Mouse (Mus musculus): ENCODE measurements around the gene Upk1b. TPM values are rescaled to one million over a fixed set of nuclear protein-coding genes. Genes with fewer than 3 reads are reported as not detected.
"Not testable (repeated sequence)": the region's sequence is repeated elsewhere in the genome, so short reads cannot be mapped to it uniquely, and the experiment has no call there.

Upk1b gene
- polyA plus RNA-seq (2015; fragmentation: Nextera tagmentation; extraction: Ambion mirVana): 4.9 and 10.1 TPM in 2 replicates

- no peak within 1 kb of the TSS for H3K4me3 ChIP-seq (replicated peaks)
- no peaks in the 10 kb centered on the region for H3K4me1 ChIP-seq
- peak; percentile 73 for ATAC-seq (replicated peaks; ENCODE audit: low FRiP score)
- H3K9ac ChIP-seq: no peak within 1 kb of the TSS
- no peak within 1 kb of the TSS for H3K27ac ChIP-seq
- WGBS: 30% methylated on average over 10 of the region's 10 CpGs
- H3K9me3 ChIP-seq (replicated peaks): no peaks in the 10 kb centered on the region
- H3K4me2 ChIP-seq: peak within 1 kb of the TSS; percentile 25; the same call in 1 of the 2 replicates
- H3K27me3 ChIP-seq: 0 out of 2 replicates have a peak, but pooled peaks cover 2% of the 10 kb centered on the region
- H3K36me3 ChIP-seq: no peaks in the 10 kb centered on the region
Measured at GRCm38 (mm10) chr16:38800091-38800490, at the start of gene Upk1b. Upk1b (minus strand) TSS chr16:38800328.

GRCm38 (mm10) chr16:38828649-38829048 is 28.5 kb upstream of the Upk1b start, which contains the start of gene 4930435E12Rik:
4930435E12Rik (minus strand) TSS chr16:38828749.
- Histone ChIP-seq H3K9me3 (replicated peaks) (no peaks in the 10 kb centered on the region), H3K4me3 (replicated peaks) (no peak within 1 kb of the TSS), H3K27me3 (no peaks in the 10 kb centered on the region), H3K9ac (no peak within 1 kb of the TSS), H3K4me2 (no peak within 1 kb of the TSS), H3K36me3 (no peaks in the 10 kb centered on the region), H3K4me1 (no peaks in the 10 kb centered on the region), H3K27ac (no peak within 1 kb of the TSS)
- no peak for ATAC-seq (replicated peaks; ENCODE audit: low FRiP score)
- WGBS: 87% methylated on average over 3 of the region's 3 CpGs

- no peak for ATAC-seq (replicated peaks; ENCODE audit: low FRiP score)
- H3K27me3 ChIP-seq: no peaks in the 10 kb centered on the region
- no peak overlapping the region for H3K9ac ChIP-seq
- no peak overlapping the region for H3K4me3 ChIP-seq (replicated peaks)
- WGBS: 30% methylated on average over 8 of the region's 8 CpGs
- H3K4me2 ChIP-seq: no peak overlapping the region
- peaks cover 8% of the 10 kb centered on the region for H3K4me1 ChIP-seq
- no peaks in the 10 kb centered on the region for H3K36me3 ChIP-seq
- no peak overlapping the region for H3K27ac ChIP-seq
- H3K9me3 ChIP-seq (replicated peaks): no peaks in the 10 kb centered on the region
Measured at GRCm38 (mm10) chr16:38812521-38812920, 12.4 kb upstream of the Upk1b start.

GRCm38 (mm10) chr16:38810196-38810595 is 10.1 kb upstream of the Upk1b start:
- H3K4me1 ChIP-seq: no peaks in the 10 kb centered on the region
- ATAC-seq (replicated peaks; ENCODE audit: low FRiP score): no peak

GRCm38 (mm10) chr16:38807796-38808195 is 7.7 kb upstream of the Upk1b start:
- H3K9ac ChIP-seq; H3K36me3 ChIP-seq; ATAC-seq (replicated peaks; ENCODE audit: low FRiP score); H3K4me3 ChIP-seq (replicated peaks); H3K9me3 ChIP-seq (replicated peaks); H3K27ac ChIP-seq; H3K27me3 ChIP-seq; H3K4me2 ChIP-seq; H3K4me1 ChIP-seq: not testable (repeated sequence)
- 93% methylated on average over 5 of the region's 5 CpGs for WGBS

More at GRCm38 (mm10) chr16:38810196-38810595, 10.1 kb upstream of the Upk1b start:
- no peak overlapping the region for H3K27ac ChIP-seq
- no peak overlapping the region for H3K4me3 ChIP-seq (replicated peaks)
- no peak overlapping the region for H3K4me2 ChIP-seq
- WGBS: 83% methylated on average over 5 of the region's 5 CpGs
- no peaks in the 10 kb centered on the region for H3K27me3 ChIP-seq
- H3K9ac ChIP-seq: no peak overlapping the region
- H3K36me3 ChIP-seq: no peaks in the 10 kb centered on the region
- H3K9me3 ChIP-seq (replicated peaks): no peaks in the 10 kb centered on the region

DNA sequence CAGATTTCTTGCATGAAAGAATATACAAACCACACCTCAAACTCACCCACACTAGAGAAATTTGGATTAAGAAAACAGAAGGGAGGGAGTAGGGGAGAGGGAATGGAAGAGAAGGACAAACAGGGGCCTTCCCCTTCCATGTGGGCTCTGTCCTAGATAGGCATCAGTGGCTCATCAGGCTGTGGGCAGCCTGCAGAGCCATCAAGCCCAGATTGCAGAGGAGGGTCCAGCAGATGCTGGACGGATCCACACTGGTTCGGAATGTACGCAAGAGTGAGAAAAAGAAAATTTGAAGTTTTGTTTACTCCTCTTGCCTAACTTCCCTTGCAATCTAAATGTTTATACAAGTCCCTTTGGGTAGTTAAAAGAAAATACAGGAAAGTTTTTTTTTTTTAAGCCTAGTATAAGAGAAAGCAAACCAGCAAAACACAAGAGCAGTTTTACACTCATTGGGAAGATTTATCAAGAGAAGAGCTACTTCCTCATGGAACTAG is 1.1 kb downstream of the Upk1b start:
- WGBS: 71% methylated on average over 3 of the region's 3 CpGs
- Histone ChIP-seq H3K36me3 (no peaks in the 10 kb centered on the region), H3K4me1 (no peaks in the 10 kb centered on the region), H3K9ac (no peak overlapping the region), H3K4me3 (replicated peaks) (no peak overlapping the region), H3K27ac (no peak overlapping the region), H3K4me2 (no peak overlapping the region), H3K9me3 (replicated peaks) (no peaks in the 10 kb centered on the region), H3K27me3 (0 out of 2 replicates have a peak, but pooled peaks cover 2% of the 10 kb centered on the region)
- no peak for ATAC-seq (replicated peaks; ENCODE audit: low FRiP score)

DNA sequence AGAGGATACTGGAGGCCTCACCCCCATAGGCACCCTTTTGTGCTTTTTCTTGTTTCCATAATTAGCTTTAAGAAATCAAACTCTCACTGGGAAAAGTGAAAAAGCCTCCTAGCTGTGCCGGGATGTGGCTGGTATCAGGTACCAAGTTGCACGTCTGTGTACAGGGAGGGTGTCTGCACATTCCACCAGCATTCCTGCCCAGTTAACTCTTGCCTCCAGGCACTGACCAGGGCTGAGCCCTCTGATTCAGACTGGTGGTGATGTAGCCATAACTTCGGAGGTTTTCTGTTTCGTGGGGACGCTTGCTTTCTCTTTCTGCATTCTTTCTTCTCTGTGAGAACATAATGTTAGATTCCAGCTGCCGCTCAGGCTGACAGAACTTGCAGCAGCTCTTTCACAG is 7.0 kb downstream of the Upk1b start:
- Histone ChIP-seq H3K4me2 (no peak overlapping the region), H3K4me1 (0 out of 2 replicates have a peak, but pooled peaks cover 5% of the 10 kb centered on the region), H3K27ac (no peak overlapping the region), H3K36me3 (no peaks in the 10 kb centered on the region), H3K9me3 (replicated peaks) (no peaks in the 10 kb centered on the region), H3K4me3 (replicated peaks) (no peak overlapping the region), H3K9ac (no peak overlapping the region), H3K27me3 (no peaks in the 10 kb centered on the region)
- 0 out of 2 replicates have a peak, but pooled peaks have one; percentile 69 for ATAC-seq (replicated peaks; ENCODE audit: low FRiP score)
- 50% methylated on average over 6 of the region's 6 CpGs for WGBS

GRCm38 (mm10) chr16:38789966-38790365 is 10.2 kb downstream of the Upk1b start:
- no peaks in the 10 kb centered on the region for H3K36me3 ChIP-seq
- H3K4me2 ChIP-seq: no peak overlapping the region
- H3K27ac ChIP-seq: no peak overlapping the region
- no peaks in the 10 kb centered on the region for H3K27me3 ChIP-seq
- H3K9ac ChIP-seq: no peak overlapping the region
- 0 out of 2 replicates have a peak, but pooled peaks cover 5% of the 10 kb centered on the region for H3K4me1 ChIP-seq
- no peaks in the 10 kb centered on the region for H3K9me3 ChIP-seq (replicated peaks)
- WGBS: 72% methylated on average over 3 of the region's 3 CpGs
- H3K4me3 ChIP-seq (replicated peaks): no peak overlapping the region
- ATAC-seq (replicated peaks; ENCODE audit: low FRiP score): no peak

GRCm38 (mm10) chr16:38789016-38789415 is 11.1 kb downstream of the Upk1b start:
- 0 out of 2 replicates have a peak, but pooled peaks cover 1% of the 10 kb centered on the region for H3K27me3 ChIP-seq
- no peaks in the 10 kb centered on the region for H3K9me3 ChIP-seq (replicated peaks)
- H3K4me2 ChIP-seq: no peak overlapping the region
- WGBS: 71% methylated on average over 2 of the region's 2 CpGs
- no peak overlapping the region for H3K4me3 ChIP-seq (replicated peaks)
- H3K27ac ChIP-seq: no peak overlapping the region
- ATAC-seq (replicated peaks; ENCODE audit: low FRiP score): no peak
- 0 out of 2 replicates have a peak, but pooled peaks cover 5% of the 10 kb centered on the region for H3K4me1 ChIP-seq
- H3K36me3 ChIP-seq: no peaks in the 10 kb centered on the region
- no peak overlapping the region for H3K9ac ChIP-seq

GRCm38 (mm10) chr16:38785301-38785700 is 14.8 kb downstream of the Upk1b start:
- Histone ChIP-seq H3K9me3 (replicated peaks) (no peaks in the 10 kb centered on the region), H3K9ac (no peak overlapping the region), H3K4me2 (no peak overlapping the region), H3K27me3 (peaks cover 4% of the 10 kb centered on the region; the same call in 1 of the 2 replicates), H3K4me1 (no peaks in the 10 kb centered on the region), H3K27ac (no peak overlapping the region), H3K36me3 (no peaks in the 10 kb centered on the region), H3K4me3 (replicated peaks) (no peak overlapping the region)
- ATAC-seq (replicated peaks; ENCODE audit: low FRiP score): no peak
- WGBS: 83% methylated on average over 7 of the region's 7 CpGs

- no peak overlapping the region for H3K4me2 ChIP-seq
- WGBS: 49% methylated on average over 2 of the region's 2 CpGs
- no peak overlapping the region for H3K9ac ChIP-seq
- H3K4me3 ChIP-seq (replicated peaks): no peak overlapping the region
- H3K4me1 ChIP-seq: no peaks in the 10 kb centered on the region
- peaks cover 10% of the 10 kb centered on the region for H3K27me3 ChIP-seq
- no peaks in the 10 kb centered on the region for H3K36me3 ChIP-seq
- ATAC-seq (replicated peaks; ENCODE audit: low FRiP score): no peak
- no peaks in the 10 kb centered on the region for H3K9me3 ChIP-seq (replicated peaks)
- no peak overlapping the region for H3K27ac ChIP-seq
Measured at GRCm38 (mm10) chr16:38782524-38783067, 17.5 kb downstream of the Upk1b start.

GRCm38 (mm10) chr16:38781946-38782345 is 18.2 kb downstream of the Upk1b start:
- Histone ChIP-seq H3K9ac (no peak overlapping the region), H3K27ac (no peak overlapping the region), H3K9me3 (replicated peaks) (no peaks in the 10 kb centered on the region), H3K4me3 (replicated peaks) (no peak overlapping the region), H3K4me1 (no peaks in the 10 kb centered on the region), H3K36me3 (no peaks in the 10 kb centered on the region), H3K27me3 (peaks cover 10% of the 10 kb centered on the region), H3K4me2 (no peak overlapping the region)
- WGBS: 72% methylated on average over 2 of the region's 2 CpGs
- no peak for ATAC-seq (replicated peaks; ENCODE audit: low FRiP score)
